Mouse (Mus musculus): ENCODE measurements around the gene Fam120a.
A peak's percentile ranks its signal among the peaks of the same experiment; 100 is the strongest.

Fam120a gene

GRCm38 (mm10) chr13:48965559-48966525 is 2.0 kb downstream of the Fam120a start:
- peak; percentile 65 for DNase-seq

GRCm38 (mm10) chr13:48964850-48965249 is 3.0 kb downstream of the Fam120a start:
- no peak for DNase-seq

DNA sequence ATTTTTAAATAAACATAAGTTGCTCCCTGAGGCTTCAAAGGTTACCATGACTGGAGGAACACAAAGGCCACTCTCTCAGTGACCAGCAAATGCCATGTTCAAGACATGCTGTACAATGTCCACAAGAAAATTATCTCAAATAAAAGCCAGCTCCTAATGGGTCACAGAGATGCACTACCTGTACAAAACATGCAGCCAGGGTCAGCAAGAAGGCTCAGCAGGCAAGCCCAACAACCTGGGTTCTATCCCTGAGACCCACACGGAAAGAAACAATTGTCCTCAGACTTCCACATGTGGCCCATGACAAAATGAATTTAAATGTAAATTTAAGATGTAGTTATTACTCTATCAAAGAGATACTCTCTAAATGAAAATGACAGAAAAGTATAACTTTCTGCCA is 4.7 kb downstream of the Fam120a start:
- DNase-seq = no peak

DNA sequence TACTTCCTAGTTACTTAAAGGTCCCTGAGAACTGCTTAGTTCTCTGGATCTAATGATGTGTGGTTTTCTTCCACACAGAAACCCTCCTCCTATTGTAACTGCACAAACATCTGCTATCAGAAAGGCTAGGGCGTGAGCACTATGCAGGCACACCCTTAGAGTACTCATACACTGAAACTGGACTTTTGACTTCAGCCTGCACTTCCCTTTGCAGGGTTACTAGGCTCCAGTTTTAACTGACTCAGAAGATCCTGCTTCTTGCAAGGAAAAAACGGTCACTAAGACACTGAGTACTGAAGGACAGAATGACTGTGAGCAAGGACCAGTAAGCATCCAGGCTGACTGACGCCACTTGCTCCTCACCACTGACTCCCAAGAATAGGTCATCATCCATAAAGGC is 5.3 kb downstream of the Fam120a start:
- DNase-seq = peak; percentile 71

GRCm38 (mm10) chr13:48958608-48959007 is 9.2 kb downstream of the Fam120a start:
- no peak for DNase-seq

- DNase-seq = no peak
These were observed 13.0 kb downstream of the Fam120a start for GRCm38 (mm10) chr13:48954825-48955224.

DNA sequence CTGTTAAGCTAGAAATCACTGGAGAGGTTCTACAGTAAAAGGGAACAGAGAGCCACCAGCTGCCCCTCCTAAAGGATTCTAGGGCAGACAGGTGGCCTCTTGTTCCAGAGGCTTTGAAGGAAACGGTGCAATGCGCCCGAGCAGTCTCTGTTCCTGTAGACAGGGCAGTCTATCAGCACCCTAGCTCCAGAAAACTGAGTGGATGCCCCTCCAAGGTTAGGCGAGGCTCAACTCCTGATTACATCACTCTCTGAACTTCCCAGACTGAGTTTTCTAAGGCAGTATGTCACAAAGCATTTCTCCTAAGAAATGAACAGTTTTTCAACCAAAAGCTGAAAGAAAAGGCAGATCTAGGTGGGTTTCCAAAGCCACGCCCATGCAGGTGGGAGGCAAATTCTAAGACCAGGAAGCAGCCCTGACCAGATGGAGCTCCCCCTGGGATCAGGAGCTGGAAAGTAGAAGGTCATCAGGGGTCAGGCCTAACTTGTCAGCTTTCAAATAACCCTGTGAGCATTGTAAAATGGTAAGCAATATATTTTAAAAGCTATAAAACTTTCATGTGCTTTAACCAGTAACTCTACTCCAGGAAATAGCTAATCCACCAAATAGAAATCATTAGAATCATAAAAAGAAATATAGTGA is 17.1 kb downstream of the Fam120a start:
- DNase-seq = no peak

- no peak for DNase-seq
These were observed 18.9 kb downstream of the Fam120a start for GRCm38 (mm10) chr13:48948951-48949350.

DNA sequence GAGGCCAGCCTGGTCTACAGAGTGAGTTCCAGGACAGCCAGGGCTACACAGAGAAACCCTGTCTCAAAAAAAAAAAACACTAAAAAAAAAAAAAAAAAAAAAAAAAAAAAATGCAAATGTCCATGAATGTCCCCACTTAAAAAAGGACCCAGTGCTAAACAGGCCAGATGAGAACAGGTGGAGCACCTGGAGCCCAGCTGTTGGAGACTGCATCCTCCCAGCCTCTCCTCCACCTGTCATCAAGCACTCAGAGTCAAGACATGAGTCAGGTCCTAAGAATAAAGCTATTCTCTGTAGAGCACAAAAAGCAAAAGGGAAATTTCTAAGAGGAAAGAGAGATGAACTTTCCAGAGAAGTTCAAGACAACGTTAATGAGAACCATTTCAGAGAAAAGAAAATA is 23.2 kb downstream of the Fam120a start:
- DNase-seq = no peak

DNA sequence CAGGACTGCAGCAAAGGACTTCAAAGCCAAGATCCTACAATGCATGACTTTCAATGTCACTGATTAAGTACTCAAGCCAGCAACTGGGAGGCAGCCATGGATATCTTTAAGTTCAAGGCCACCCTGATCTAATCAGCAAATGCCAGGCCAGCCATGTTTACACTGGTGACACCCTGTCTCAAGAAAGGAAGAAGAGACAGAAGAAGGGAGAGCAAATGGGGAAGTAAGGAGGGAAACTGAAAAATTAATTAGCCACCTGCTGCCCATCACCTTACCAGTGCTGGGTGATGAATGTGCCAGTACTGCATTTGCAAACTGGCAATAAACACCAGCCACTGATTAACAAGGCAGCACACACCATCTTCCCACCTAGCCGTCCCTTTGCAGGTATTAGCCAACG is 25.3 kb downstream of the Fam120a start:
- DNase-seq = no peak

GRCm38 (mm10) chr13:48941773-48942172 is 26.0 kb downstream of the Fam120a start:
- no peak for DNase-seq

GRCm38 (mm10) chr13:48934597-48934996 is 33.2 kb downstream of the Fam120a start:
- no peak for DNase-seq

DNA sequence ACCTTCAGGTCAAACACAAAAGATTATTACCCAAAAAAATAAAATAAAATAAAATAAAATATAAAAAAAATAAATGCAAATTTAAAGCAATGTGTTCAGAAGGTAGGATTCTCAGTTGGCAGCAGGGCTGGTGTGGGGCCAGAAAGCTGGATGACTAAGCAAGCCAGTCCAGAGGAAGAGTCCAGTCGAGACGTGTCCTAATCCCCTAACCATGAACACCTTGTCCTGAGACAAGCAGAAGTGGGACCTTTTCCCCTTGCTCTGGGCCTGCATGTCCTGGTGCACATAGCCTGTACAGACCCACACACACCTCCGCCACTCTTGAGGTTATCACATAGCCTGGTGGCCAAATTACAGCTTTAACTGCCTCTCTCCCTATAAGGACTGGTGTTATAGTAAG is 35.1 kb downstream of the Fam120a start:
- DNase-seq = no peak

DNA sequence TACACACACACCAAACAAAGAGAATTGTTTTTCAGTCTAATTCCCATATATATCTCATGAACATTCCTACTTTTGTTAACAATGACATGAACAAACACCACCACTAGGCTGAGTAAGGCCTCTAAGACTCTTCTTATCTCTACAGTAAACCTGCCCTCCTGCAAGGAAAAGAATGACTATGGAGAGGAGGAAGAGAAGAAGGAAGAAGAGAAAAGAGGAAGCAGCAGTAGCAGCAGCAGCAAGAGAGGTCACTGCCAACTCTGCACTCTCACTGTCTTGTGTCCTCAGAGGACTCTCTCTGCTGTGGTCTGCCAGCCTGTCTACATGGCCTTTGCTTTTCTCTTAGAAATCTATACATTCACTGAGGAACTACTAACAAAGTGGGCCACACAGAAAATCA is 36.1 kb downstream of the Fam120a start:
- DNase-seq = no peak

DNA sequence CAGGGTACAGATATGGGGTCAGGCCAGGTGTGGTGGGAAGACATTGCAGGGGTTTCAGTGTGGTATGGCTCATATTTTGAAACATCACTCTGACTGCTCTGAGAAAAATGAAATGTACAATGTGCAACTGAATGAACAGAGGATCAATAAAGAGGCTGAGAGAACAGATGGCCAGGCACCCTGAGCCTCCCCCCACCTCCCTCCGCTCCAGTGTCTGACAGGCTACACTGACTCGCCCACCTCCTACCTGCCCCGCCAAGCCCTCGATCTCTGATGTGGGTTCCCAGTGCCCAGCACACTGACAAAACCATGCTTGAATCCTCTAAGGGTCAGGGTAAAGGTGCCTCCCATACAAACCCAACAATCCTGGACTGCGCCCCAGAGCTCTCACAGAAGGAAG is 36.6 kb downstream of the Fam120a start:
- no peak for DNase-seq

DNA sequence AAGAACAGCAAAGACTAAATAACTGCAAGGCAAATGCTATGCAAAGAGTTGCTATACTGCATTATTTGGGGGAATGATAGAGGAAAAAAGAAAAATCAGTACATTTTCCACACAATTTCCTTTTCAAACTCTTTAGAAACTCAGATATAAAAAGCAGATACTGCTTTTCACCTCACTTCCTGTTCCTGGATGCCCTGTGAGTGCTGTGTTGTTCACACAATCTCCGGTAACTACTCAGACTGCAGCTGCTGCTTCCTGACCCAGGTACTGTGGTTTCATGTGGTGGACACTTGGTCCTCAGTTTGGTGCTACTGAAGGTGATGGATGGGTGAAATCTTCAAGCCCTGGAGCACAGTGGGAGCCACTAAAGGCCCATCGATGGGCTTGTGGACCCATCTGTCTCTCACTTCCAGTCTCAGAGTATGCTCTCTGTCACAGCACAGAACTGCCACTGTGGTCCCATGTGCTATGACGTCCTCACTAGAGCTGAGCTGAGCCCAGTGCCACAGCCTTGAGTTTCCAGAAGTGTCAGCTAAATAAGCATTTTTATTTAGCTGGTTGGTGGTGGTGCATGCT is 38.2 kb downstream of the Fam120a start:
- no peak for DNase-seq

GRCm38 (mm10) chr13:48927609-48928008 is 40.2 kb downstream of the Fam120a start:
- no peak for DNase-seq

GRCm38 (mm10) chr13:48922712-48923111 is 45.1 kb downstream of the Fam120a start:
- DNase-seq = no peak

DNA sequence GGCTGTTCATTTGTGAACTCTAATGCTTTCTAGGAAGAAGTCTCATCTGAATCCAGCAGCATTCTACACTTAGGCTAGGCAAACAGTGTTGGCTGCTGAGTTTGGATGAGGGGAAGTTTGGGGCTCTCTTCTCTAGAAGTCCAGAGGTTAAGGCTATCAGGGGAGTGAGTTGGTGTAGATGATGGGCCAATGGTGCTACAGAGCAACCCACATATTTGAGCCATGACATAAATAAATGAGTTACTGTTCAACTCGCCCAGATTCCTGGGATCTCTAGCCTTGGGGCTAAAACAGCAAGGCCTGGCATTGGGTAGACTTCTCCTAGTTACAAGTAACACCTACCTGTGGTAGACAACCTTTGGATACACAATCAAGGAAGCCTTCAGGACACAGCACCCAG is 46.6 kb downstream of the Fam120a start:
- DNase-seq = no peak

GRCm38 (mm10) chr13:48919756-48920415 is 47.9 kb downstream of the Fam120a start:
- no peak for DNase-seq

DNA sequence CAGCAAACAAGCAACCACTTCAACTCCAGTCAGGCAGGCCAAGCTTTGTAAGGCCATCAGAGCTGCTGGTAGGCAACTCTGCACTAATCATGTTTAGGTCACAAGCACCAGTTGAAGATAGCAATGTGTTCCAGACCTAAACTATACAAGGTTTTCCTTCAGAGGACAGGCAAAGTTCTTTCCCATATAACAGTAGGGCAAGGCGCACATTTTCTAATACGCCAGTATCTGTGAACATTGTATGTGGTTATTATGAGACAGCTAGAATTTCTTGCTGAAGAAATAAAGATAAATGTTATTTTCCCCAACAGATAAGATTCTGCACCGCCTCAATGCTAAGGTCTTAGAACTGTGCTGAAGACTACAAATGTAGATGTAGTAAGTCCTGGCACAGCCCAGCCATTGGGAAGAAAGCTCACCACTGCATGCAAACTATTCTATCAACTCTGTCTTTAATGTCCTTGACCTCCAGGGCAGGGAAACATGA is 50.7 kb downstream of the Fam120a start:
- no peak for DNase-seq

DNA sequence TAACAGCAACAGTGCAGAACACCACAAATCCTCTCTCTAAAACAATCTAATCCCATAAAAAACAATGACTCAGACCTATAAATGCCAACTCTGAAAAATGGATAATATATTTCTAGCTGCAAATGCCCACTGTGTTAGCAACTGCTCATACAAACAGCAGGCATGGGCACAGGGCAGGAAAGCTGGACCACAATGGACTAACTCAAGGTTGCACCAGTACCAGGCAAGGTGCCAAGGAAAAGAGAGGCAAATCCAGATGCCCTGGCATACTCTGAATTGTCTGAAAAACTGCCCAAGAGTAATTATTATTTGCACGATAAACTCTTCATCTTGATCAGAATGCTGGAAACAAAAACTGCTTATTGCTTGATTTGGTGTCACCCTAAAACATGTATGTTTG is 54.1 kb downstream of the Fam120a start:
- peak; percentile 14 for DNase-seq

DNA sequence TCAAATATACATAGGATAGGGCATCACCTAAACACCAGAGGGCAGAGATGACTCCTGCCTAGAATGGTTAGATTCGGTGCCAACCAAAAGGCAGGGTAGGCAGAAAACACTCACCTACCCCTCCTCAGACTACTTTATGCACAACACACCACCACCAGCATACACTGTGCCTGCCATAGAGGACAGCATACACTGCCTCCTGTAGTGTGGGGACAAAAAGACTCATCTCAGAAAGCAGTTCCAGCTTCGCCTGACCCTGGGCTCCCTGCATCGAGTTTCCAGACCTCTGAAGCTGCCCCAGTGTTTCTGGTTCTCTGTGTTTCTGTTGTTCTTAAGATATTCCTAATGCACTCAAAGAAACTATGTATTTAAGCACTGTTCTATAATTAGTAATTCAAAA is 54.7 kb downstream of the Fam120a start:
- DNase-seq = no peak

Data from kidney, adult 9 months (tissue).